Comparison of ENCODE assay signal across 8 mouse cellular contexts in genomic region chr11:70982557-70983228, GRCm38 (mm10). TPM values are rescaled to one million over a fixed set of nuclear protein-coding genes. Genes with fewer than 3 reads are reported as not detected.
A peak's percentile ranks its signal among the peaks of the same experiment; 100 is the strongest.
DNase-seq lines count a peak whose midpoint lies in the region; ATAC-seq and TF ChIP-seq lines count a peak whose summit lies in the region.

TSS of gene C1qbp (minus strand) at chr11:70983026.

- H3K36me3 ChIP-seq in lung, embryonic 14.5 days (ENCODE audit: insufficient read depth), result peaks cover 76% of the 10 kb centered on the region

- peak; percentile 94 for TF ChIP-seq CTCF in lung, embryonic 14.5 days (IDR thresholded peaks at IDR 0.05; ENCODE audit: low read depth)

- peak; percentile 96 for ATAC-seq in lung, embryonic 14.5 days (ENCODE audit: insufficient read depth)
- ATAC-seq in neutrophil, adult 5-6 weeks (ENCODE audit: extremely low read depth, insufficient number of reproducible peaks, low FRiP score, poor library complexity, severe bottlenecking), result peak; percentile 94

- peak within 1 kb of the TSS; percentile 71 for H3K4me2 ChIP-seq in lung, embryonic 14.5 days

- peak within 1 kb of the TSS; percentile 92 for H3K9ac ChIP-seq in lung, embryonic 14.5 days

- H3K27me3 ChIP-seq in lung, embryonic 14.5 days (ENCODE audit: insufficient read depth, low read length), result no peaks in the 10 kb centered on the region

- peaks cover 3% of the 10 kb centered on the region; the same call in 1 of the 2 replicates for H3K4me1 ChIP-seq in lung, embryonic 14.5 days (ENCODE audit: insufficient read depth)

- no peaks in the 10 kb centered on the region for H3K9me3 ChIP-seq in lung, embryonic 14.5 days (ENCODE audit: low read depth, low read length)

- peak within 1 kb of the TSS; percentile 58; the same call in 1 of the 2 replicates for H3K27ac ChIP-seq in lung, embryonic 14.5 days (ENCODE audit: low read depth)

- WGBS in lung, embryonic 14.5 days, result under 1% methylated on average over 60 of the region's 64 CpGs

- peak within 1 kb of the TSS; percentile 98 for H3K4me3 ChIP-seq in lung, embryonic 14.5 days (ENCODE audit: low read depth, low read length)

- DNase-seq in MN1 (ENCODE audit: low spot score), result peak; percentile 92
- peak; percentile 95 for DNase-seq in cerebellum, adult 8-10 months
- DNase-seq in forelimb bud, embryonic 11.5 days (ENCODE audit: low read depth, low spot score), result peak; percentile 87
- DNase-seq in heart, postnatal 4 days, result peak; percentile 98
- peak; percentile 82 to 91 for DNase-seq in layer of hippocampus, adult 8-10 months (ENCODE audit: low spot score in 2 of 2)
- peak; percentile 95 for DNase-seq in lung, embryonic 14.5 days
- peak; percentile 91 for DNase-seq in testis, postnatal 14 days (ENCODE audit: low spot score)

RNA-seq across cellular contexts. Expression of gene C1qbp, which starts in this region (rescaled TPM):
- 100 to 1,000 TPM; 233 to 253 TPM for total RNA-seq in heart, postnatal 4 days (2021)
- total RNA-seq in layer of hippocampus, adult 8-10 months (2022), result 100 to 1,000 TPM; 103 to 108 (median 106) TPM
- polyA plus RNA-seq in lung, embryonic 14.5 days (2014; fragmentation: Nextera tagmentation; extraction: Ambion mirVana), result 264 and 276 TPM in 2 replicates
- 13.3 and 14.7 TPM in 2 replicates for total RNA-seq in neutrophil, adult 5-6 weeks (2017)

Comparison
In these comparisons a context has a peak if more than half of its experiments do, and no peak if none do; other contexts are left out.
1. Peak in every context shown above with its lines: DNase-seq, ATAC-seq, H3K4me3 ChIP-seq and H3K27ac ChIP-seq.